Mouse (Mus musculus): ENCODE measurements around the gene Fscn2. TPM values are rescaled to one million over a fixed set of nuclear protein-coding genes. Genes with fewer than 3 reads are reported as not detected.

Gene Fscn2
- polyA plus RNA-seq, 1 experiment from 2014 or later: 1.1 TPM

GRCm38 (mm10) chr11:120362891-120363290 lies 1.6 kb downstream of the Fscn2 start:
- no peaks in the 10 kb centered on the region for H3K9me3 ChIP-seq (ENCODE audit: control insufficient read depth, low read length)
- no peaks in the 10 kb centered on the region for H3K36me3 ChIP-seq (ENCODE audit: control insufficient read depth, insufficient read depth, low read length)
- H3K4me2 ChIP-seq (ENCODE audit: low read depth, low read length): no peak overlapping the region
- H3K27me3 ChIP-seq (replicated peaks; ENCODE audit: control insufficient read depth, insufficient read depth, low read length): no peaks in the 10 kb centered on the region
- H3K4me3 ChIP-seq (ENCODE audit: low read depth, low read length): no peak overlapping the region
- H3K4me1 ChIP-seq (ENCODE audit: control insufficient read depth, insufficient read depth, low read length): peaks cover 8% of the 10 kb centered on the region
- 75% methylated on average over 6 of the region's 6 CpGs for WGBS
- ATAC-seq (ENCODE audit: low read depth) (no peak), DNase-seq (ENCODE audit: low spot score) (no peak)
- no peak overlapping the region for H3K9ac ChIP-seq (ENCODE audit: low read depth, low read length)
- H3K27ac ChIP-seq (replicated peaks; ENCODE audit: low read depth, low read length): no peak overlapping the region

GRCm38 (mm10) chr11:120366443-120367027 lies 5.2 kb downstream of the Fscn2 start:
- no peak overlapping the region for H3K4me3 ChIP-seq (ENCODE audit: low read depth, low read length)
- H3K4me2 ChIP-seq (ENCODE audit: low read depth, low read length): no peak overlapping the region
- no peaks in the 10 kb centered on the region for H3K9me3 ChIP-seq (ENCODE audit: control insufficient read depth, low read length)
- DNase-seq (ENCODE audit: low spot score): no peak
- no peak for ATAC-seq (ENCODE audit: low read depth)
- 34% methylated on average over 7 of the region's 7 CpGs for WGBS
- peaks cover 15% of the 10 kb centered on the region for H3K36me3 ChIP-seq (ENCODE audit: control insufficient read depth, insufficient read depth, low read length)
- H3K27me3 ChIP-seq (replicated peaks; ENCODE audit: control insufficient read depth, insufficient read depth, low read length): no peaks in the 10 kb centered on the region
- no peak overlapping the region for H3K27ac ChIP-seq (replicated peaks; ENCODE audit: low read depth, low read length)
- no peak overlapping the region for H3K9ac ChIP-seq (ENCODE audit: low read depth, low read length)
- no peaks in the 10 kb centered on the region; the same call in 1 of the 2 replicates for H3K4me1 ChIP-seq (ENCODE audit: control insufficient read depth, insufficient read depth, low read length)

DNA sequence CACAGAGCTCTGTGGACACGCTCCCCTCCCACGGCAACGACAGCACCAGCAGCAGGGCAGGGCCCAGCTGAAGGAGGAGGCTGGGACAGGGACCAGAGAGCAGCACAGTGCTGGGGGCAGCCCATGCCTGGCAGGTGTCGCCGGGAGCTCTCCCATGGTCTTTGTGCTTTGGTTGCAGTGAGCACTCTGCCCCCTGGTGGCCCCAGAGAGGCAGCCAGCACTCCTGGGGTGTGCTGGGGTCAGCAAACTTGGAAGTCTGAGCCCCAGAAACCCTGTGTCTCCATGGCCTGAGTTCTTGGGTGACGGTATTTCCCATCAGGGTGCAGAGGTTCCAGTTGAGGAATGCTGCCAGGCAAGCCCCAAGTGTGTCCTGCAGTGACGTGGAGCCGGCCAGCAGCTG lies 8.3 kb downstream of the Fscn2 start:
- Histone ChIP-seq H3K36me3 (ENCODE audit: control insufficient read depth, insufficient read depth, low read length) (peaks cover 46% of the 10 kb centered on the region), H3K4me1 (ENCODE audit: control insufficient read depth, insufficient read depth, low read length) (no peaks in the 10 kb centered on the region), H3K4me2 (ENCODE audit: low read depth, low read length) (no peak overlapping the region), H3K27ac (replicated peaks; ENCODE audit: low read depth, low read length) (no peak overlapping the region), H3K27me3 (replicated peaks; ENCODE audit: control insufficient read depth, insufficient read depth, low read length) (no peaks in the 10 kb centered on the region), H3K4me3 (ENCODE audit: low read depth, low read length) (no peak overlapping the region), H3K9me3 (ENCODE audit: control insufficient read depth, low read length) (no peaks in the 10 kb centered on the region), H3K9ac (ENCODE audit: low read depth, low read length) (no peak overlapping the region)
- ATAC-seq (ENCODE audit: low read depth) (peak; percentile 73), DNase-seq (ENCODE audit: low spot score) (peak; percentile 68)
- WGBS: 30% methylated on average over 8 of the region's 8 CpGs

DNA sequence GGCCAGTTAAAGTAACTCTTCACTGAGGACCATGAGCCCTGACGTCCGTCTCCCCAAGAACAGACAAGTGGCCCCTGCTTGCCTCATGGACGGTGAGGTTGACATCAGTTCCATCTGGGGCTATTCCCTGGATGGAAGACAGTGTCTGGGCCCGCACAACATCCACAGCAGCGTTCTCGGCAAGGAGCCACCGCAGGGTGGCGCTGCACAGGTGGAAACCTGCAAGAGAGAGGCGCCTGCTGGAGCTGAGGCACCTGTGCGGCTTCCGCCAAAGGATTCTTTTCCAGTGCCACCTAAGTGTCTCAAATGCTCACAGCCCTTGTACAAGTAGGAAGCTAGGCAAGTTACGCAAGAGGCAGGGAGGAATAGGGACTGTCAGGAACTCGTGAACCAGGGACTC lies 11.7 kb downstream of the Fscn2 start:
- DNase-seq (ENCODE audit: low spot score) (no peak), ATAC-seq (ENCODE audit: low read depth) (no peak)
- H3K4me1 ChIP-seq (ENCODE audit: control insufficient read depth, insufficient read depth, low read length): peaks cover 9% of the 10 kb centered on the region; the same call in 1 of the 2 replicates
- no peak overlapping the region for H3K9ac ChIP-seq (ENCODE audit: low read depth, low read length)
- no peak overlapping the region for H3K27ac ChIP-seq (replicated peaks; ENCODE audit: low read depth, low read length)
- no peak overlapping the region for H3K4me3 ChIP-seq (ENCODE audit: low read depth, low read length)
- H3K9me3 ChIP-seq (ENCODE audit: control insufficient read depth, low read length): no peaks in the 10 kb centered on the region
- no peak overlapping the region for H3K4me2 ChIP-seq (ENCODE audit: low read depth, low read length)
- H3K27me3 ChIP-seq (replicated peaks; ENCODE audit: control insufficient read depth, insufficient read depth, low read length): no peaks in the 10 kb centered on the region
- H3K36me3 ChIP-seq (ENCODE audit: control insufficient read depth, insufficient read depth, low read length): peaks cover 73% of the 10 kb centered on the region
- 63% methylated on average over 13 of the region's 13 CpGs for WGBS

GRCm38 (mm10) chr11:120373820-120374586 lies 12.7 kb downstream of the Fscn2 start:
- WGBS: 83% methylated on average over 23 of the region's 23 CpGs
- Histone ChIP-seq H3K36me3 (ENCODE audit: control insufficient read depth, insufficient read depth, low read length) (peaks cover 71% of the 10 kb centered on the region), H3K27ac (replicated peaks; ENCODE audit: low read depth, low read length) (0 out of 2 replicates have a peak overlapping the region, but pooled peaks have one; percentile 28), H3K4me2 (ENCODE audit: low read depth, low read length) (no peak overlapping the region), H3K9ac (ENCODE audit: low read depth, low read length) (no peak overlapping the region), H3K27me3 (replicated peaks; ENCODE audit: control insufficient read depth, insufficient read depth, low read length) (no peaks in the 10 kb centered on the region), H3K4me3 (ENCODE audit: low read depth, low read length) (no peak overlapping the region), H3K4me1 (ENCODE audit: control insufficient read depth, insufficient read depth, low read length) (peaks cover 10% of the 10 kb centered on the region; the same call in 1 of the 2 replicates), H3K9me3 (ENCODE audit: control insufficient read depth, low read length) (no peaks in the 10 kb centered on the region)
- DNase-seq (ENCODE audit: low spot score): no peak
- no peak for ATAC-seq (ENCODE audit: low read depth)

DNA sequence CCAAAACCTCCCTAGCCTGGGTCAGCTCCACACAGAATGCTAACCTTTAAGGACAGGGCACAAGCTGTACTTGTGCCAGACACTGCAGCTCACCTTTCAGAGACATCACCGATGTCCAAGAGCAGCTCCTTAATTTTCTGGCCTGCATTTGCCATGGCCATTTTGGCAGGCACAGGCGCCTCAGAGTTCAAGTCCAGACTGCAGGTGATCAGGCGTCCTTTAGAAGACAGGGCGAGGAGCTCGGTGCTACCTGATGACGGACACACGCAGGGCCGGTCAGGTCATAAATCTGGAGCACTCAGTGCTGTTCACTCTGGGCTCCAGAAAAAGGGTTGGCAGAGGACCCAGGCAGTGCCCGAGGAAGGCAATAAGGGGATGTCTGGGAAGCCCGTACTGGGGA lies 14.0 kb downstream of the Fscn2 start:
- Histone ChIP-seq H3K4me2 (ENCODE audit: low read depth, low read length) (no peak overlapping the region), H3K9ac (ENCODE audit: low read depth, low read length) (no peak overlapping the region), H3K9me3 (ENCODE audit: control insufficient read depth, low read length) (no peaks in the 10 kb centered on the region), H3K27me3 (replicated peaks; ENCODE audit: control insufficient read depth, insufficient read depth, low read length) (no peaks in the 10 kb centered on the region), H3K36me3 (ENCODE audit: control insufficient read depth, insufficient read depth, low read length) (peaks cover 61% of the 10 kb centered on the region), H3K4me3 (ENCODE audit: low read depth, low read length) (no peak overlapping the region), H3K4me1 (ENCODE audit: control insufficient read depth, insufficient read depth, low read length) (peaks cover 16% of the 10 kb centered on the region; the same call in 1 of the 2 replicates), H3K27ac (replicated peaks; ENCODE audit: low read depth, low read length) (no peak overlapping the region)
- no peak for ATAC-seq (ENCODE audit: low read depth)
- no peak for DNase-seq (ENCODE audit: low spot score)
- WGBS: 97% methylated on average over 10 of the region's 10 CpGs

DNA sequence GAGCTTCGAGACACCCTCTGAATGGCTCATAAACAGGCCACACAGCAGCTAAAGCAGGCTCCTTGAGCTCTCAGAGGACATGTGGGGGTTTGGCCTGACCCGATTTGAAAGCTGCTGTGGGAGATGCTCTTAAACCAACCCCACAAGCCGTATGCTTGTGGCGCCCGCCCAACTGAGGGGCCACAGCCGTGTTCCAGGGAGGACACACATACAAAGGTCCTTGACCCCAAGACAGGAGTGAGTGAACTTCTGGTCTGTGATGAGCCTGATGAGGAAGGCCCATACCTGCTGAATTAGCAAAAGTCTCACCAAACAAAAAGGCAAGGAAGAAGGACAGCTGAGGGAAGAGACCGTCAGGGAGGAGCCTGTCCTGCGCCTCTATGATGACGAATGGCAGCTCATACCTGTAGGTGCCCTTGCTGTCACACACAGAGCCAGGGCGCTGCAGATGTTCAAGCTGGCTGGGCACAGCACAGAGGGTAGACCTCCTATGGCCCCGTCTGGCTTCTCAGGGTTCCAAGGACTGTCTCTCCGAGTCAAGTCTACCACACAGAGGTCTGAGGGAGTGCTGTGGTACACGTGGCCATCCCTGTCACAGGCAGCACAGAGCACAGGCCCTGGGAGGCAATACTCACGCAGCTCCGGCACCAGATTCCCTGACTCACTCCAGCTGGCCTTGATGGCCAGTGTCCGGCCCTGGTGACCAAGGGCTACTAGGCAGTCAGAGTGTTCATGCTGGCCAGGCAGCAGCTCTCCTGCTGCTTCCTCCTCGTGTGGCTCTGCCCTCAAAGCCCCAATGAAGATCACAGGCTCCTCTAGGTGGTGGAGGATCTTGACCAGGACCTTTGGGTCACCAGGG lies 15.2 kb downstream of the Fscn2 start:
- Histone ChIP-seq H3K27ac (replicated peaks; ENCODE audit: low read depth, low read length) (no peak overlapping the region), H3K4me1 (ENCODE audit: control insufficient read depth, insufficient read depth, low read length) (peaks cover 16% of the 10 kb centered on the region; the same call in 1 of the 2 replicates), H3K36me3 (ENCODE audit: control insufficient read depth, insufficient read depth, low read length) (peaks cover 73% of the 10 kb centered on the region), H3K4me3 (ENCODE audit: low read depth, low read length) (no peak overlapping the region), H3K27me3 (replicated peaks; ENCODE audit: control insufficient read depth, insufficient read depth, low read length) (no peaks in the 10 kb centered on the region), H3K9me3 (ENCODE audit: control insufficient read depth, low read length) (no peaks in the 10 kb centered on the region), H3K4me2 (ENCODE audit: low read depth, low read length) (no peak overlapping the region), H3K9ac (ENCODE audit: low read depth, low read length) (no peak overlapping the region)
- ATAC-seq (ENCODE audit: low read depth) (no peak), DNase-seq (ENCODE audit: low spot score) (no peak)
- WGBS: 85% methylated on average over 17 of the region's 17 CpGs

DNA sequence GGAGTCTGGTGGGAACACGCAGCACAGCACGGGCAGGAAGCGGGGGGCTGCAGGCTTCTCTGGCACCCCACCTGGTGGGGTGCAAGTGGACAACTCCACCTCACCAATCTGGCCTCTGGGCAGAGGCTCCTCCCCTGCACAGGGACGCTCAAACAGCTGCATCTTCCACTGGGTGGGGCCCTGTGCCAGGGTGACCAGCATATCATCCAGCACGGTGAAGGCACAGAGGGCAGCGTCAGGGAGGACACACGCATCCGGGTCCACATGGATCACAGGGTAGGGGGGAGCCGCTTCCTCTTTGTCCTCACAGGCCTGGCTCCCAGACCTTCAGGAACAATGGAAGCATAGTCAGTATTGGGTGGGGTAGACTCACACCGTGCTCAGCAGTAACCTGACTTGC lies 16.0 kb downstream of the Fscn2 start:
- DNase-seq (ENCODE audit: low spot score) (no peak), ATAC-seq (ENCODE audit: low read depth) (no peak)
- Histone ChIP-seq H3K9ac (ENCODE audit: low read depth, low read length) (peak overlapping the region; percentile 84; the same call in 1 of the 2 replicates), H3K36me3 (ENCODE audit: control insufficient read depth, insufficient read depth, low read length) (peaks cover 73% of the 10 kb centered on the region), H3K4me3 (ENCODE audit: low read depth, low read length) (peak overlapping the region; percentile 84), H3K4me2 (ENCODE audit: low read depth, low read length) (peak overlapping the region; percentile 96), H3K9me3 (ENCODE audit: control insufficient read depth, low read length) (no peaks in the 10 kb centered on the region), H3K4me1 (ENCODE audit: control insufficient read depth, insufficient read depth, low read length) (peaks cover 16% of the 10 kb centered on the region; the same call in 1 of the 2 replicates), H3K27me3 (replicated peaks; ENCODE audit: control insufficient read depth, insufficient read depth, low read length) (no peaks in the 10 kb centered on the region), H3K27ac (replicated peaks; ENCODE audit: low read depth, low read length) (no peak overlapping the region)
- 70% methylated on average over 9 of the region's 10 CpGs for WGBS
